In the genomic region with DNA sequence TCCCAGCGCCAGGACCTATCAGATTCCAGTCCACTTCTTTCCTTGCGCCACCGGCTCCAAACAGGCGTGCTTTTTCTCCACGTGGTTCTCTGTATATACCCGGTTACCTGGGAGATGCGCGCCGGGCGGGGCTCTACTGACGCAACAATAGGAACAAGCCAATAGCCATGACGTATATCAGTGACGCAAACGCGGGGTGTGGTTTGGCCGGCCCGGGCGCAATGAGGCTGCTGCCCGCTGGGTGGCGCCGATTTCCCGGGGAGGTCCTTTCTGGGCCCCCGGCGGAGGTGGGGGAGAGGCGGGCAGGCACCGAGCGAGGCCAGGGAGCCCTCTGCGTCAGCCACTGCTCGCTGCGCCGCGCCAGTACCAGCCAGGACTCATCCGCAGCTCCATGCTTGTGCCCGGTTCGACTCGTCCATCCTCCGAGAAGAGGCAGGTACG, we compare ENCODE assay signal across 8 mouse cellular contexts. TPM values are rescaled to one million over a fixed set of nuclear protein-coding genes. Genes with fewer than 3 reads are reported as not detected.
DNase-seq lines count a peak whose midpoint lies in the region; ATAC-seq and TF ChIP-seq lines count a peak whose summit lies in the region.

A gene (plus strand): TSS at position 237 of the 441 bp plus-strand sequence.

- ATAC-seq in forebrain, embryonic 15.5 days (replicated peaks) = peak; percentile 97

- H3K4me1 ChIP-seq in ES-E14 (ENCODE audit: control insufficient read depth in 2 of 2, insufficient read depth in 2 of 2, low read length in 2 of 2, poor library complexity in 1 of 2) = peaks cover 0 to 13% of the 10 kb centered on the region in 2 experiments; a peak in 1 of 4 replicates
- H3K4me1 ChIP-seq in forebrain, embryonic 15.5 days = peaks cover 15% of the 10 kb centered on the region
- peaks cover 3% of the 10 kb centered on the region for H3K4me1 ChIP-seq in lung, adult 2 months (ENCODE audit: control insufficient read depth, insufficient read depth, low read length)
- H3K4me1 ChIP-seq in olfactory bulb, adult 2 months (ENCODE audit: control insufficient read depth, insufficient read depth, low read length) = peaks cover 13% of the 10 kb centered on the region
- peaks cover 25% of the 10 kb centered on the region for H3K4me1 ChIP-seq in thymus, adult 2 months (replicated peaks; ENCODE audit: control insufficient read depth, insufficient read depth, low read length)

- H3K27me3 ChIP-seq in forebrain, embryonic 15.5 days = no peaks in the 10 kb centered on the region
- no peaks in the 10 kb centered on the region for H3K27me3 ChIP-seq in thymus, adult 2 months (ENCODE audit: control insufficient read depth, insufficient read depth, low read length)

- peak; percentile 98 for DNase-seq in ES-E14 (ENCODE audit: low read depth, low spot score)
- DNase-seq in cerebellum, adult 11-12 months = peak; percentile 99
- DNase-seq in heart, postnatal 25 days (ENCODE audit: low spot score) = peak; percentile 99
- peak; percentile 99 to 100 for DNase-seq in layer of hippocampus, adult 18-20 months (ENCODE audit: low spot score in 2 of 2)
- peak; percentile 100 for DNase-seq in lung, adult 2 months
- peak; percentile 100 for DNase-seq in thymus, adult 2 months

- no peaks in the 10 kb centered on the region for H3K9me3 ChIP-seq in ES-E14 (ENCODE audit: control insufficient read depth, insufficient read depth, low read depth, low read length)
- no peaks in the 10 kb centered on the region for H3K9me3 ChIP-seq in forebrain, embryonic 15.5 days

- in situ Hi-C loops in ES-E14 (cut with MboI; ENCODE audit: low sequenced_read_pairs in 2 of 2, unreplicated experiment in 2 of 2) = no loop called here

- H3K9ac ChIP-seq in ES-E14 (ENCODE audit: insufficient read depth, low read depth, low read length, poor library complexity, severe bottlenecking) = peak within 1 kb of the TSS; percentile 81
- H3K9ac ChIP-seq in forebrain, embryonic 15.5 days (replicated peaks) = peak within 1 kb of the TSS; percentile 53

- no peak within 1 kb of the TSS for H3K27ac ChIP-seq in ES-E14 (ENCODE audit: insufficient read depth, low read depth, low read length, poor library complexity, severe bottlenecking)
- no peak within 1 kb of the TSS; the same call in 1 of the 2 replicates for H3K27ac ChIP-seq in forebrain, embryonic 15.5 days (replicated peaks)
- H3K27ac ChIP-seq in olfactory bulb, adult 2 months (ENCODE audit: insufficient read depth, low read depth, low read length) = peak within 1 kb of the TSS; percentile 79
- H3K27ac ChIP-seq in thymus, adult 2 months (ENCODE audit: control insufficient read depth, insufficient read depth, low read length) = no peak within 1 kb of the TSS

- TF ChIP-seq CTCF in lung, adult 2 months (IDR thresholded peaks at IDR 0.05; ENCODE audit: insufficient read depth, low read length) = peak; percentile 41
- TF ChIP-seq CTCF in olfactory bulb, adult 2 months (IDR thresholded peaks at IDR 0.05; ENCODE audit: insufficient read depth, low read depth, low read length) = peak; percentile 81
- TF ChIP-seq CTCF in thymus, adult 2 months (IDR thresholded peaks at IDR 0.05; ENCODE audit: borderline replicate concordance, control insufficient read depth, extremely low read depth, insufficient read depth, low read length, poor library complexity) = peak; percentile 97

- 0 out of 2 replicates have a peak, but pooled peaks have one; percentile 13 for TF ChIP-seq POLR2A in lung, adult 2 months (IDR thresholded peaks at IDR 0.05; ENCODE audit: borderline replicate concordance, extremely low read depth, low read depth, low read length)
- TF ChIP-seq POLR2A in olfactory bulb, adult 2 months (IDR thresholded peaks at IDR 0.05; ENCODE audit: insufficient read depth, low read depth, low read length) = peak; percentile 39; the same call in 1 of the 2 replicates
- TF ChIP-seq POLR2A in thymus, adult 2 months (IDR thresholded peaks at IDR 0.05; ENCODE audit: control insufficient read depth, extremely low read depth, insufficient read depth, low read length, poor library complexity) = no peak

- H3K4me2 ChIP-seq in forebrain, embryonic 15.5 days (replicated peaks) = peak within 1 kb of the TSS; percentile 95

- peak within 1 kb of the TSS; percentile 61 to 83 for H3K4me3 ChIP-seq in ES-E14 (ENCODE audit: insufficient read depth in 1 of 2, low read depth in 1 of 2, low read length in 2 of 2, poor library complexity in 1 of 2, severe bottlenecking in 1 of 2)
- peak within 1 kb of the TSS; percentile 55 for H3K4me3 ChIP-seq in forebrain, embryonic 15.5 days
- H3K4me3 ChIP-seq in lung, adult 2 months (replicated peaks; ENCODE audit: extremely low read depth, low read depth, low read length) = peak within 1 kb of the TSS; percentile 69
- peak within 1 kb of the TSS; percentile 65 for H3K4me3 ChIP-seq in olfactory bulb, adult 2 months (ENCODE audit: insufficient read depth, low read depth, low read length)
- H3K4me3 ChIP-seq in thymus, adult 2 months (ENCODE audit: control insufficient read depth, insufficient read depth, low read length) = peak within 1 kb of the TSS; percentile 69

- intact Hi-C loops in heart, postnatal 25 days (cut with DNase I) = no loop called here

- no peaks in the 10 kb centered on the region for H3K36me3 ChIP-seq in ES-E14 (ENCODE audit: control insufficient read depth, insufficient read depth, low read length, poor library complexity, severe bottlenecking)
- no peaks in the 10 kb centered on the region for H3K36me3 ChIP-seq in forebrain, embryonic 15.5 days
- H3K36me3 ChIP-seq in thymus, adult 2 months (ENCODE audit: control insufficient read depth, insufficient read depth, low read length) = no peaks in the 10 kb centered on the region

- under 1% methylated on average over 38 of the region's 38 CpGs for WGBS in forebrain, embryonic 15.5 days
- under 1% methylated on average over 38 of the region's 38 CpGs for WGBS in lung, adult 2 months
- under 1% methylated on average over 38 of the region's 38 CpGs for WGBS in olfactory bulb, adult 2 months
- under 1% methylated on average over 38 of the region's 38 CpGs for WGBS in thymus, adult 2 months

TF ChIP-seq in ES-E14, 5 proteins besides CTCF, POLR2A, EP300 and RAD21:
- TF ChIP-seq ZC3H11A (IDR thresholded peaks at IDR 0.05; ENCODE audit: borderline replicate concordance, low read depth, low read length) (no peak), MAFK (IDR thresholded peaks at IDR 0.05; ENCODE audit: insufficient read depth, low read depth, low read length) (no peak), CHD2 (IDR thresholded peaks at IDR 0.05; ENCODE audit: low read depth, low read length) (no peak), HCFC1 (IDR thresholded peaks at IDR 0.05; ENCODE audit: borderline replicate concordance, insufficient read depth, low read length) (peak; percentile 63; the same call in 1 of the 2 replicates), ZNF384 (IDR thresholded peaks at IDR 0.05; ENCODE audit: low read depth, low read length) (no peak)

RNA-seq across cellular contexts. Expression of the gene that starts here (rescaled TPM):
- total RNA-seq in ES-E14 (2012; rRNA removed) = 3.9 and 4.0 TPM in 2 replicates
- polyA plus RNA-seq in forebrain, embryonic 15.5 days (2015; fragmentation: Nextera tagmentation; extraction: Ambion mirVana) = 9.0 and 10.0 TPM in 2 replicates
- total RNA-seq in heart, postnatal 25 days (2021) = 100 to 1,000 TPM in 1 of 2 experiments, 10 to 100 TPM in 1; 77.7 to 191 TPM
- 10 to 100 TPM; 77.6 to 79.1 TPM for total RNA-seq in layer of hippocampus, adult 18-20 months (2021)
- 5.7 and 9.2 TPM in 2 replicates for polyA plus RNA-seq in lung, adult 2 months (2012; rRNA removed)
- polyA plus RNA-seq in olfactory bulb, adult 2 months (2012; ENCODE audit: insufficient read depth, insufficient read length, low replicate concordance, missing spikeins) = not detected in 2 replicates
- polyA plus RNA-seq in thymus, adult 2 months (2012; rRNA removed) = 4.5 and 6.8 TPM in 2 replicates

Comparison
In these comparisons a context has a peak if more than half of its experiments do, and no peak if none do; other contexts are left out.
1. RNA of the gene that starts here (total RNA-seq): 77.7 to 191 TPM in heart, postnatal 25 days and 77.6 to 79.1 TPM in layer of hippocampus, adult 18-20 months; 3.9 to 4.0 TPM in ES-E14; every median in the first group is over 10 times any median in the second.
2. CTCF ChIP-seq: peak in every context shown above with its lines; median percentile 97 in thymus, adult 2 months; 81 in olfactory bulb, adult 2 months; 41 in lung, adult 2 months.
3. Peak in every context shown above with its lines, with median percentiles within 50 percentile points of each other: DNase-seq and H3K4me3 ChIP-seq.